Mouse (Mus musculus) gastrocnemius, postnatal 36 days (tissue): ENCODE measurements at regions not wholly inside any gene's neighbourhood (a gene's known extent, or its start where the extent isn't known, plus 50 kb on each side); places are given as distances from the start of the nearest gene placed in this dataset.

Experiments
- DNase-seq, 2 experiments: peaks; one replicate each; pipeline ENCODE4 v3.0.0; 2022
- intact Hi-C: fragments of 180-260 bp; cut with DNase I; formaldehyde crosslinking; loops from one replicate; pipeline ENCODE4 v1.15.1; 2025

GRCm38 (mm10) chr15:25524189-25524588 lies 98.1 kb upstream of the Myo10 start:
- intact Hi-C loops = no loop called here
- DNase-seq = no peak

DNA sequence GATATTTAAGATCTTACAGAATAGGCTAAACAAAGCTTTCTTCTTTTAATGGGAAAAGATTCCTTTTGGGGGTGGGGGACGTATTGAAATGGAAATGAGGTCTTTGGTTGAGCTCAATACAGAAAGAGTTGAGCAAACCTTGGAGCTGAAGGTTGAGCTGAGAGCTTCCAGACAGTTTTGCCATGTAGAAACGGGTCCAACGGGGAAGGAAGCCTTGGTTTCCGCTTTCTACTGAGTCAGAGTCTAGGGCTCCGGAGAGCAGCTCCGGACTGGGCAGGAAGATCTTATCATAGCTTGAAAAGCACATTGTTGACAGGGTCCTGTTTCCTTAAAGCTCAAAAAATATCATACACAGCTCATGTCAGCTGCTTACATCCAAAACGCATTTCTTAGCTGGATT lies 97.0 kb upstream of the Myo10 start:
- intact Hi-C loops = no loop called here
- DNase-seq = no peak

DNA sequence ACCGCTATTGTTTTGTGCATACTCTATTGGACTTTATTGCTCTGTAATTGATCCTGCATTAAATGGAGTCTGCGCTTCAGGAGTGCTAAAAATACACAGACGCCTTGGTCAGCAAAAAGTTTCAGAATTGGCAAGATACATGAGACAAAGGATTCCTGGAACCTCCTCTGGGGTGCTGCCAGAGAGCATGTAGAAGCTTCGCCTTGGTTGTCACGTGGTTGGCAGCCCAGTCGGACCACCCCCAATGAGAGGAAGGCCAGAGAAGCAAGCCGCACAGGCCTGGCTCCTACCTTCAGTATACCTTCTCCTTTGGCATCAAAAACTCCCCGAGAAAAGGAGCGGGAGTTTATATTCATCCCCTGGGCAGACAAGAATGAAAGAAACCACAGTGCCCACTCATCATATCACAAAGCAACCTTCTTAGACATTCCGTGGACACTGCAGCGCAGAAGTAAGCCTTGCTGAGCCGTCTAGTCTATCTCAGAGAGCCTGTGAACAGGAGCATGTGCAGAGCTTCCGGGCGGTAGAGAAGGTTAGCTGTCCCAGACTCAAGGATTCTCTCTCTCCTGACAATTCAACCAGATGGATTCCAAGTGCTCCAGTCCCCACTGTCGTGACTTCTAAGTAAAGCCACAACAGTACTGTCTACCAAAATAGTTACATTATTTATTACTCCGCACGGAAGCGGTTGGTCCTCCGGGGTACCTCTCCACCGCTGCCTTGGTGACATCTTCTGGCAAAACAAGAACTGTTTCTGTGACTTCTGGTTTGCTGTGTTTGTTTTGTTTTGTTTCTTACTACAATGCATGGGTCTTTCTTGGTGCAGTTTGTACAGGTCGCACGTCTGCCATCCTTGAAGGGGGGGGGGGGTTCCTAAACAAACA lies 85.6 kb upstream of the Myo10 start:
- peak in 1 of 2 experiments; percentile 23 for DNase-seq
- intact Hi-C loops = no loop called here

GRCm38 (mm10) chr15:25539344-25540176 lies 82.8 kb upstream of the Myo10 start:
- no peak for DNase-seq
- intact Hi-C loops = no loop called here

DNA sequence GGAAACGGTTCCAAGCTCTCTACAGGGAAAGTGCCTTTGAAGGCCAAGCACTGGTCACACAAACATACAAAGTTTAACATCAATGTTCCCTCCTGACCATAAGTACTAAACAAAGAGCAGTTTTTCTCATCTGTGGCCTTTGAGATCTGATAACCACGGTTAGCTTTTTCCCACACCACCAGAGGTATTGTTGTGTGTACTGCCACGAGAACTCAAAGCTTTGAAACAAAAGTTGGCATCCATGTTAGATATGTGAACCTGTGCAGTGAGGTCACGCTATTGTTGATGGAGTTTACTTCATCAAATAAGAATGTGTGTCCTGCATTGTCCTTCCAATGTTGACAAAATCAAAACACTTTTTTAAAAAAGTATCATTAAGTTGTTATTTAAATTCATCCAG lies 79.9 kb upstream of the Myo10 start:
- no peak for DNase-seq
- intact Hi-C loops = no loop called here

DNA sequence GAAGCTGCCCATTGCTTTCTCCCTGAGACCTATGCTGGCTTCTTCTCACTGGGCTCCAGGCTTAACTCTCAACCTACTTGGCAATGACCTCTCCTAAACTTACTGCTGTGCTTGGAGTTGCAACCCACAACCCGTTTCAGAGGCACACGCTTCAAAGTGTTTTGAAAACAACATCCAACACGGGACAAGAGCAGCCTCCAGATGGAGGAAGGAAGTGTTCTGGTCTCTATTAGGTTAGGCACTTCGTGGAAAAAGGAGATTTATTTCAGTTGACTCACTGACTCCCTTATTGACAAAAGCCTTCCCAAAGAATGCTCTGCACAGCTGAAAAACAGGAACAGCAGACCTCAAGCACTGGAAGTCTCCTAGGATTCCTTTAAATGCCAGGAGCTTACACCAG lies 76.1 kb upstream of the Myo10 start:
- DNase-seq = no peak
- intact Hi-C loops = no loop called here

GRCm38 (mm10) chr15:25550269-25551054 lies 71.9 kb upstream of the Myo10 start:
- intact Hi-C loops = no loop called here
- DNase-seq = no peak

- intact Hi-C loops = no loop called here
- DNase-seq = no peak
These were observed 67.4 kb upstream of the Myo10 start for GRCm38 (mm10) chr15:25554945-25555344.

DNA sequence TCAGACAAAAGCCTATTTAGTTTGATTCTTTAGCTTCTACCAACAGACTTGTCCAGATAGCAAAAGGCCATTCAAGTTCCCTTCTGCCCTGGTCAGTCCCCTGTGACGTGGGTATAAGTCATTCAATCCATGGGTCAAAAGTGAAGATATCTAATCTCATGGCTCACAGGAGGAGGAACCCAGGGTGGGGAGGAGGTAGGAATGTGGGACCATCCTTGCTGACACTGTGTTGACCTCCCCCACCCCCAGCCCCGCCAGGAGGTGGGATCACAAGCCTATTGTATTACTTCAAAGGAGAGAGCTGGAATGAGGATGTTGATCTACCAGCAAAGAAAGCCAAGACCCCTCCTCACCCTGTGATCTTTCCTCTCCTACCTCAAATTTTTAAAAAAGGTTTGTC lies 66.5 kb upstream of the Myo10 start:
- no peak for DNase-seq
- intact Hi-C loops = no loop called here

- no peak for DNase-seq
- intact Hi-C loops = no loop called here
These were observed 64.8 kb upstream of the Myo10 start for GRCm38 (mm10) chr15:25557566-25557965.

GRCm38 (mm10) chr15:25558240-25558639 lies 64.1 kb upstream of the Myo10 start:
- intact Hi-C loops = no loop called here
- DNase-seq = no peak

GRCm38 (mm10) chr15:25563641-25564040 lies 58.7 kb upstream of the Myo10 start:
- DNase-seq = no peak
- intact Hi-C loops = loop anchor here (10.0 kb wide), 1 partner anchor 839 kb away; no protein-coding TSS in a partner anchor

DNA sequence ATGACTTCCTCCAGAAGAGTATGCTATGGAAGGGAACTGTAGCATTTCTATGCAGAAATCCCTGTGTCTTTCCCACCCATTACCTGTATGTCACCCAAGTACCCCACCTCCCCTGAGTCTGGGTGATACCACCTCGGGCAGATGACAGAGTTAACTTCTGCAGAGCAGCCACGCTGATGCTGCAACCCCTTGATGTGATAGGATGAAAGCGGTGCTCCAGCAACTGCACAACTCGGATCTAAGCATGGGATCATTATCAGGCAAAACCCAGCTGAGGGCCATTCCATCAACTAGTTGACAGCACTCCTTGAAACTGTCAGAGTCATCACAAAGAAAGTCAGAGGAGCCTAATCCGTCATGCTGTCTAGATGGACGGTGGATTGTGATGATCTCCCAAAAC lies 49.8 kb upstream of the Myo10 start:
- no peak for DNase-seq
- intact Hi-C loops = no loop called here
